Comparison of ENCODE assay signal across 18 mouse cellular contexts in genomic region chr5:48331441-48331840, GRCm38 (mm10). TPM values are rescaled to one million over a fixed set of nuclear protein-coding genes. Genes with fewer than 3 reads are reported as not detected.
DNase-seq lines count a peak whose midpoint lies in the region; ATAC-seq lines count a peak whose summit lies in the region.
"Had no signal": no experiment of that assay in that cellular context is flagged by ENCODE, and none has a peak within 500 bp of the region (broad histone marks: within the 10 kb centered on the region; RNA-seq: fewer than 3 reads in every experiment).

No protein-coding gene starts in this region.

- H3K4me1 ChIP-seq in megakaryocyte, embryonic 14.5 days: peaks cover 64% of the 10 kb centered on the region
- H3K4me1 ChIP-seq: forebrain, embryonic 13.5 days; limb, embryonic 15.5 days; midbrain, embryonic 15.5 days; stomach, embryonic 15.5 days had no signal

- ATAC-seq in granulocyte monocyte progenitor cell, adult 5-6 weeks (replicated peaks; ENCODE audit: poor library complexity, severe bottlenecking): peak; percentile 96
- ATAC-seq: forebrain, embryonic 13.5 days; midbrain, embryonic 15.5 days had no signal

- no peaks in the 10 kb centered on the region for H3K36me3 ChIP-seq in megakaryocyte, embryonic 14.5 days (replicated peaks; ENCODE audit: low read length)
- H3K36me3 ChIP-seq: embryonic facial prominence, embryonic 13.5 days; limb, embryonic 15.5 days; midbrain, embryonic 15.5 days; stomach, embryonic 15.5 days had no signal

- DNase-seq in adrenal gland, adult (ENCODE audit: inconsistent age in 2 of 2, low spot score in 1 of 2): peak; percentile 30 to 63
- DNase-seq in adrenal gland, postnatal 4 days (ENCODE audit: low spot score in 2 of 2): no peak
- DNase-seq in R1 (ENCODE audit: low read depth, low spot score): peak; percentile 33
- DNase-seq in cerebellum, adult 9-10 months: no peak
- DNase-seq in thymus, adult 18-20 months: no peak
- DNase-seq in gastrocnemius, postnatal 25 days: no peak
- DNase-seq: cerebellum, adult 8-10 months; heart, adult 18-20 months; heart, postnatal 36 days; kidney, postnatal 36 days had no signal

- H3K4me3 ChIP-seq in megakaryocyte, embryonic 14.5 days (replicated peaks): peak overlapping the region; percentile 72
- H3K4me3 ChIP-seq: embryonic facial prominence, embryonic 13.5 days; forebrain, embryonic 13.5 days; left cerebral cortex, adult 2 months; limb, embryonic 15.5 days; midbrain, embryonic 15.5 days; stomach, embryonic 15.5 days had no signal

- no peaks in the 10 kb centered on the region for H3K27me3 ChIP-seq in megakaryocyte, embryonic 14.5 days (replicated peaks)
- H3K27me3 ChIP-seq: embryonic facial prominence, embryonic 13.5 days; forebrain, embryonic 13.5 days; limb, embryonic 15.5 days; stomach, embryonic 15.5 days had no signal

- H3K9me3 ChIP-seq in megakaryocyte, embryonic 14.5 days: peaks cover 7% of the 10 kb centered on the region; the same call in 1 of the 2 replicates
- H3K9me3 ChIP-seq: embryonic facial prominence, embryonic 13.5 days; forebrain, embryonic 13.5 days; limb, embryonic 15.5 days; midbrain, embryonic 15.5 days; stomach, embryonic 15.5 days had no signal

RNA-seq across cellular contexts. Expression of gene 5730480H06Rik, which starts 3.7 kb away (rescaled TPM):
- 10 to 100 TPM; 26.0 to 27.4 TPM for total RNA-seq in adrenal gland, postnatal 4 days (2021)
- 26.7 and 37.8 TPM in 2 replicates for total RNA-seq in granulocyte monocyte progenitor cell, adult 5-6 weeks (2014; fragmentation: Nextera tagmentation)
- 10.7 and 15.7 TPM in 2 replicates for total RNA-seq in granulocyte monocyte progenitor cell, adult 5-6 weeks (2017)
- 3.6 TPM in 1 of 2 replicates, not detected in the other for polyA plus RNA-seq in megakaryocyte, embryonic 14.5 days (2012; ENCODE audit: insufficient read depth, low replicate concordance)
- 1 to 10 TPM; 4.2 to 4.3 TPM for total RNA-seq in gastrocnemius, postnatal 25 days (2021)

Comparison
In these comparisons a context has a peak if more than half of its experiments do, and no peak if none do; other contexts are left out.
1. DNase-seq: peak in adrenal gland, adult (2 of 2) and R1 (single experiment); none in adrenal gland, postnatal 4 days (0 of 2), cerebellum, adult 9-10 months (single experiment), thymus, adult 18-20 months (0 of 2) and gastrocnemius, postnatal 25 days (single experiment).